Mouse (Mus musculus) adrenal gland, postnatal 10 days (tissue): ENCODE measurements at regions not wholly inside any gene's neighbourhood (a gene's known extent, or its start where the extent isn't known, plus 50 kb on each side); places are given as distances from the start of the nearest gene placed in this dataset.
"Not testable (repeated sequence)": the region's sequence is repeated elsewhere in the genome, so short reads cannot be mapped to it uniquely, and the experiment has no call there.

Experiments used
- DNase-seq: peaks from one replicate; pipeline ENCODE4 v3.0.0; 2021; ENCODE audit warnings: mixed read lengths

- no peak for DNase-seq
Observed at GRCm38 (mm10) chr17:7537210-7537609, 151.9 kb upstream of the Unc93a2 start.

GRCm38 (mm10) chr17:7534386-7535059 lies 149.3 kb upstream of the Unc93a2 start:
- no peak for DNase-seq

DNA sequence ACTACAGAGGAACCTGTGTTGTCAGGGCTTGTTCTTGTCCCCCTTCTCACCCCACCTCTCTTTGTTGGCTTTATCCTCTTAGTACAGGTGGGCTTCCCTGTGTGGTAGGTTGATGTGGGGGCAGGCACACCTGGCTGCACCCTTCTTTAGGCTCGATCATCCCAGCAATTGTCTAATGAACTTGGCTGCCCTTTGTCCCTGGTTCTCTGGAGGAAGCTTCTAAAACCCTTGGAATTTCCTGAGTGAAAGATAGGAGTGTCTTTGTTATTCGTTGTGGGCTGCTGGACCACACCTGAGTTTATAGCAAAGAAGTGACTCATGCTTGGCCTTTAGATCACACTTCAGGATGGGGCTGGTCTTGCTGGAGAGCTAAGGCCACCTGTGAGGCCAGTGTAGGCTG lies 148.3 kb upstream of the Unc93a2 start:
- DNase-seq = no peak

DNA sequence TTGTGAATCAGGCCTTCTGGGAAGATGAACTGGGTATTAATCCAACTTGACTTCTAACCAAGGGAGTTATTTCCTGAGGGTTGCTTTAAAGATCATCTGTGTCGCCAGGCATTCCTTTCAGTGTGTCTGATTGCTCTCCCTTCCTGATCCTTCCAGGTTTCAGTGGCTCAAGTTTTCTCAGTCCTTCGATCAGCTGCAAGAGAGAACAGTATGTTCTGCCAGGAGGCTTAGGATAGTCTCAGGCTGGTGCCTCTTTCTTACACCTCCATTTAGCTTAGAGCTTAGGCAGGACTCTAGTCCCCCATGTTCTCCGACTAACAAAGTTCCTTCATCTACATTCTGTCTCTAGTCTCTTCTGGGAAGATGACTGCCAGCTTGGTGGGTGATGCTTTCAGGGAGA lies 147.4 kb upstream of the Unc93a2 start:
- DNase-seq = no peak

DNA sequence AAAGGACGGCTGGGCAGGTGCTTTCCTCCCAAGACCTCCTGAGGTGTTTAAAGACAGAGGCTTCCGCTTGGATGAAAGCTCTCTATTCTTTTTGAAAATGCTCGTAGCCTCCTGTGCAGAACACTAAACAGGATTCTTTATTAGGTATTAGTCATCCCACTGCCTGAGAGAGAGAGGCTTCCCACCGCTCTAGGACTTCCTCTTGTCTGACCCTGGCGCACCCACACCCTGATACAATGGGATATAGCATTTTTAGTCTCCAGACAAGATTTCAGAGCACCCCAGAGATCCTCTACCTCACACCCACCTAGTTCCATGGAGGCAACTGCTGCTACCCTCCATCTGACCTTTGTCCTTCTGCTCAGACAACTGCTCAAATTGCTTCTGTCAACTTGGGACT lies 144.0 kb upstream of the Unc93a2 start:
- DNase-seq = no peak

- DNase-seq = no peak
Observed at GRCm38 (mm10) chr17:7527681-7528080, 142.4 kb upstream of the Unc93a2 start.

DNA sequence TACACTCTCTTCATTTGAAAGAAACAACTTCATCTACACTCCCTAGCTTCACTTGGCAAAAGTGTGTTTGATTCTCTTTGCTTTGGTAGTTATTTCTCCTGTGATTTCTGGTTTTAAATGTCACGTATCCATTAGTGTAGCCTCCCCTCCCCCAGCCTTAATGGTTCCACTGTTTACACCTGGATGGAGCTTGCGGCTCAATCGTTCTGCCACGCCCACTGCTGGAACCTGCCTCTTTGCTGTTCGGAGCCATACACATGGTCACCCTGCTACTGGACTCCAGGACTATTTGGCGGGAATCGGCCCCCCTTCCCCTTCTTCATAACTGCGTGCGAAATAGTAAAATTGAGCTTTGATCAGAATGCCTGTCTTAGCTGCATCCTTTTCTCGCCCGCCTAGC lies 139.2 kb upstream of the Unc93a2 start:
- DNase-seq = not testable (repeated sequence)

DNA sequence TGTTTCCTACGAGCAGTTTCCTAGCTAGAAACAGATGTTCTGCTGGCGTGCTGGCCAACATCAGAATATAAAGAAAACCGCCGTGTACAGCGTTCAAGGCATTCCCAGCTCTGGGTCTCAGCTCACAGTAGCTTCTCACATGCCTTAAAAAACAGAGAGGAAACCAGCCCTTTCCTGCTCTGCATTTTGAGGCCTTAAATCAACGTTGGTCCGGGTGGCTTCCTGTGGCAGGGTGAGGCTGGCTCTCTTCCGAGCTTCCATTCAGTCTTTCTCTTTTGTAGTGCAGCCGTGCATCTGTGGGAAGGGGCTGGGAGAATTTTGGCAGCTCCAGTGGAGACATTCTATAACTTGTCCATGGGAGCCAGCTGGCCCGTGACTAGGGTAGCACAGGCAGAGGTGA lies 135.9 kb upstream of the Unc93a2 start:
- DNase-seq = no peak
